Mouse (Mus musculus) heart, embryonic 16.5 days (tissue): ENCODE results near the gene Psma3. TPM values are rescaled to one million over a fixed set of nuclear protein-coding genes. Genes with fewer than 3 reads are reported as not detected.

Experiments
- ATAC-seq: fragments of 200-750 bp; cut with Nextera tagmentation; replicated peaks from 2 replicates; pipeline ENCODE4 v1.8.0; 2017; ENCODE audit warnings: moderate number of reproducible peaks; ENCODE audit not compliant: insufficient read depth, low FRiP score; ENCODE audit errors: extremely low read depth
- H3K27ac ChIP-seq: fragments of 300-500 bp; sonication (generic); 2 replicates; pipeline ENCODE4 v1.5.1; 2014; ENCODE audit warnings: mild to moderate bottlenecking, low read length, control low read depth, moderate library complexity
- H3K27me3 ChIP-seq: fragments of 300-500 bp; sonication (generic); 2 replicates; pipeline ENCODE4 v1.6.1; 2014; ENCODE audit warnings: low read length, mixed read lengths; ENCODE audit not compliant: control insufficient read depth, insufficient read depth
- H3K36me3 ChIP-seq: fragments of 300-500 bp; sonication (generic); 2 replicates; pipeline ENCODE4 v1.6.1; 2014; ENCODE audit not compliant: control insufficient read depth, insufficient read depth
- H3K4me1 ChIP-seq: fragments of 300-500 bp; sonication (generic); 2 replicates; pipeline ENCODE4 v1.6.1; 2014; ENCODE audit warnings: low read length, mixed read lengths; ENCODE audit not compliant: control insufficient read depth, insufficient read depth
- H3K4me2 ChIP-seq: fragments of 300-500 bp; sonication (generic); 2 replicates; pipeline ENCODE4 v1.6.1; 2014; ENCODE audit warnings: low read depth, mild to moderate bottlenecking, control low read depth, low read length
- H3K4me3 ChIP-seq: fragments of 300-500 bp; sonication (generic); 2 replicates; pipeline ENCODE4 v1.5.1; 2014; ENCODE audit warnings: mild to moderate bottlenecking, control low read depth, low read length
- H3K9ac ChIP-seq: fragments of 300-500 bp; sonication (generic); 2 replicates; pipeline ENCODE4 v1.6.1; 2014; ENCODE audit warnings: low read length, control low read depth
- H3K9me3 ChIP-seq: fragments of 300-500 bp; sonication (generic); replicated peaks from 2 replicates; pipeline ENCODE4 v1.6.1; 2016; ENCODE audit warnings: low read length; ENCODE audit not compliant: control insufficient read depth
- WGBS: fragments of 180-500 bp; shearing (Covaris S2); extraction: QIAGEN DNeasy Blood & Tissue Kit; methylation state at CpG from one replicate; pipeline ENCODE4 v1.1.7; 2014; 5-methylcytosine and 5-hydroxymethylcytosine counted together
- polyA plus RNA-seq: library from polyadenylated mRNA; unstranded; fragments of >200 nt; fragmentation: Nextera tagmentation; extraction: Ambion mirVana; gene quantifications from 2 replicates; pipeline ENCODE4 v1.2.1, GENCODE M21; 2015

Gene Psma3
- polyA plus RNA-seq, 1 experiment from 2014 or later = 433 TPM

- peak overlapping the region; percentile 74 for H3K4me2 ChIP-seq
- 35% methylated on average over 8 of the region's 8 CpGs for WGBS
- ATAC-seq = no peak
- H3K4me3 ChIP-seq = peak overlapping the region; percentile 81
- H3K36me3 ChIP-seq = peaks cover 10% of the 10 kb centered on the region
- peaks cover 4% of the 10 kb centered on the region for H3K4me1 ChIP-seq
- H3K27me3 ChIP-seq = no peaks in the 10 kb centered on the region
- no peaks in the 10 kb centered on the region for H3K9me3 ChIP-seq
- H3K9ac ChIP-seq = peak overlapping the region; percentile 91; the same call in 1 of the 2 replicates
- H3K27ac ChIP-seq = peak overlapping the region; percentile 97
Observed at GRCm38 (mm10) chr12:70967581-70967980, 6.8 kb upstream of the Psma3 start.

GRCm38 (mm10) chr12:70968141-70968790 lies 6.2 kb upstream of the Psma3 start:
- Histone ChIP-seq H3K36me3 (peaks cover 7% of the 10 kb centered on the region), H3K27ac (peak overlapping the region; percentile 97), H3K27me3 (no peaks in the 10 kb centered on the region), H3K4me3 (peak overlapping the region; percentile 81), H3K9me3 (no peaks in the 10 kb centered on the region), H3K9ac (peak overlapping the region; percentile 91), H3K4me2 (peak overlapping the region; percentile 74), H3K4me1 (peaks cover 4% of the 10 kb centered on the region)
- ATAC-seq = peak; percentile 76
- WGBS = under 1% methylated on average over 35 of the region's 35 CpGs

GRCm38 (mm10) chr12:70968791-70969307 lies 5.6 kb upstream of the Psma3 start:
- Histone ChIP-seq H3K36me3 (peaks cover 5% of the 10 kb centered on the region; the same call in 1 of the 2 replicates), H3K4me3 (peak overlapping the region; percentile 81), H3K4me1 (peaks cover 4% of the 10 kb centered on the region), H3K9me3 (no peaks in the 10 kb centered on the region), H3K27ac (peak overlapping the region; percentile 97), H3K4me2 (peak overlapping the region; percentile 74), H3K27me3 (no peaks in the 10 kb centered on the region), H3K9ac (peak overlapping the region; percentile 91)
- under 1% methylated on average over 15 of the region's 15 CpGs for WGBS
- ATAC-seq = peak; percentile 53

GRCm38 (mm10) chr12:70969485-70970184 lies 4.8 kb upstream of the Psma3 start:
- no peaks in the 10 kb centered on the region for H3K27me3 ChIP-seq
- no peak for ATAC-seq

GRCm38 (mm10) chr12:70973831-70974230 lies 590 bp upstream of the Psma3 start:
- Histone ChIP-seq H3K27ac (peak overlapping the region; percentile 90; the same call in 1 of the 2 replicates), H3K9ac (peak overlapping the region; percentile 73; the same call in 1 of the 2 replicates), H3K9me3 (no peaks in the 10 kb centered on the region), H3K27me3 (no peaks in the 10 kb centered on the region), H3K4me3 (peak overlapping the region; percentile 76; the same call in 1 of the 2 replicates), H3K4me2 (peak overlapping the region; percentile 65), H3K36me3 (no peaks in the 10 kb centered on the region), H3K4me1 (peaks cover 12% of the 10 kb centered on the region)
- WGBS = 78% methylated on average over 4 of the region's 4 CpGs
- ATAC-seq = no peak

More at GRCm38 (mm10) chr12:70969485-70970184, 4.8 kb upstream of the Psma3 start:
- no peaks in the 10 kb centered on the region for H3K9me3 ChIP-seq
- H3K27ac ChIP-seq = 0 out of 2 replicates have a peak overlapping the region, but pooled peaks have one; percentile 2
- H3K4me3 ChIP-seq = peak overlapping the region; percentile 37
- H3K36me3 ChIP-seq = no peaks in the 10 kb centered on the region
- H3K4me2 ChIP-seq = peak overlapping the region; percentile 60; the same call in 1 of the 2 replicates
- H3K9ac ChIP-seq = no peak overlapping the region
- peaks cover 4% of the 10 kb centered on the region for H3K4me1 ChIP-seq
- WGBS = 6% methylated on average over 17 of the region's 17 CpGs

GRCm38 (mm10) chr12:70975406-70975805 lies 985 bp downstream of the Psma3 start:
- WGBS = 22% methylated on average over 10 of the region's 10 CpGs
- H3K4me2 ChIP-seq = peak overlapping the region; percentile 82
- peak overlapping the region; percentile 76 for H3K4me3 ChIP-seq
- peak overlapping the region; percentile 97 for H3K9ac ChIP-seq
- no peaks in the 10 kb centered on the region for H3K27me3 ChIP-seq
- H3K4me1 ChIP-seq = peaks cover 12% of the 10 kb centered on the region
- H3K27ac ChIP-seq = peak overlapping the region; percentile 96
- no peaks in the 10 kb centered on the region for H3K9me3 ChIP-seq
- no peak for ATAC-seq
- peaks cover 2% of the 10 kb centered on the region; the same call in 1 of the 2 replicates for H3K36me3 ChIP-seq

- Histone ChIP-seq H3K4me2 (peak overlapping the region; percentile 82), H3K9ac (peak overlapping the region; percentile 97), H3K27me3 (no peaks in the 10 kb centered on the region), H3K36me3 (peaks cover 2% of the 10 kb centered on the region; the same call in 1 of the 2 replicates), H3K27ac (no peak overlapping the region), H3K9me3 (no peaks in the 10 kb centered on the region), H3K4me1 (peaks cover 12% of the 10 kb centered on the region), H3K4me3 (peak overlapping the region; percentile 76)
- 65% methylated on average over 3 of the region's 3 CpGs for WGBS
- no peak for ATAC-seq
Observed at GRCm38 (mm10) chr12:70975891-70976290, 1.5 kb downstream of the Psma3 start.

- Histone ChIP-seq H3K4me3 (no peak overlapping the region), H3K9me3 (no peaks in the 10 kb centered on the region), H3K36me3 (peaks cover 6% of the 10 kb centered on the region), H3K27me3 (no peaks in the 10 kb centered on the region), H3K27ac (no peak overlapping the region), H3K4me2 (no peak overlapping the region), H3K9ac (no peak overlapping the region), H3K4me1 (peaks cover 12% of the 10 kb centered on the region)
- WGBS = 86% methylated on average over 7 of the region's 7 CpGs
- no peak for ATAC-seq
Observed at GRCm38 (mm10) chr12:70978345-70978744, 3.9 kb downstream of the Psma3 start.
